Mouse (Mus musculus) testis, adult 2 months (tissue): ENCODE results near the gene Mta1.

ENCODE experiments used
- CTCF ChIP-seq: fragments of 200-500 bp; IDR thresholded peaks from 2 replicates; pipeline ENCODE4 v1.5.1; 2012; ENCODE audit warnings: low read depth, mild to moderate bottlenecking, inconsistent platforms, low read length, moderate library complexity; ENCODE audit not compliant: control insufficient read depth, insufficient read depth, insufficient replicate concordance
- POLR2A ChIP-seq: fragments of 200-500 bp; IDR thresholded peaks from 2 replicates; pipeline ENCODE4 v1.6.1; 2012; ENCODE audit warnings: low read depth, mild to moderate bottlenecking, inconsistent platforms, low read length, moderate library complexity; ENCODE audit not compliant: control insufficient read depth

DNA sequence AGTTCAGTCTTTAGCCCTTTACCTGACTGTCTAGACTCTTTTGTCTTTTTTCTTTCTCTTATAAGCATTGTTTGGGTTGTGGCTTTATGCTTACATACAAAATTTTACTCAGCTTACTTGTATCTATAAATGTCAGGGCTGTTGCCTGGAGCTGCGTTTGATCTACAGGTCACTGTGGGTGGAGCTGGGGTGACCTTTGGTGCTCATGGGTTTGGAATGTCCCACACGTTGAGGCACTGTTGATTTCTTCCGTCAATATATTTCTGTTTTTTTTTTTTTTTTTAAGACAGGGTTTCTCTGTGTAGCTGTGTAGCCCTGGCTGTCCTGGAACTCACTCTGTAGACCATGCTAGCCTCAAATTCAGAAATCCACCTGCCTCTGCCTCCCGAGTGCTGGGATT lies 82.9 kb downstream of the Mta1 start:
- TF ChIP-seq CTCF (no peak), POLR2A (no peak)
